16 mouse cellular contexts compared by ENCODE assay signal in genomic region chr2:127937079-127937478, GRCm38 (mm10).
DNase-seq lines count a peak whose midpoint lies in the region; ATAC-seq and TF ChIP-seq lines count a peak whose summit lies in the region.
"Had no signal": no experiment of that assay in that cellular context is flagged by ENCODE, and none has a peak within 500 bp of the region (broad histone marks: within the 10 kb centered on the region; RNA-seq: fewer than 3 reads in every experiment).

No protein-coding gene starts in this region.

- no peak overlapping the region for H3K27ac ChIP-seq in lung, embryonic 14.5 days (ENCODE audit: low read depth)
- no peak overlapping the region for H3K27ac ChIP-seq in ES-E14 (ENCODE audit: insufficient read depth, low read depth, low read length, poor library complexity, severe bottlenecking)
- H3K27ac ChIP-seq: forebrain, embryonic 12.5 days; limb, embryonic 15.5 days; neural tube, embryonic 13.5 days had no signal

- H3K9me3 ChIP-seq in lung, embryonic 14.5 days (ENCODE audit: low read depth, low read length): no peaks in the 10 kb centered on the region
- no peaks in the 10 kb centered on the region for H3K9me3 ChIP-seq in ES-E14 (ENCODE audit: control insufficient read depth, insufficient read depth, low read depth, low read length)
- H3K9me3 ChIP-seq: forebrain, embryonic 12.5 days; limb, embryonic 15.5 days; neural tube, embryonic 13.5 days had no signal

- no peak overlapping the region for H3K4me2 ChIP-seq in lung, embryonic 14.5 days
- H3K4me2 ChIP-seq: forebrain, embryonic 12.5 days; limb, embryonic 15.5 days; neural tube, embryonic 13.5 days had no signal

- H3K4me3 ChIP-seq in lung, embryonic 14.5 days (ENCODE audit: low read depth, low read length): no peak overlapping the region
- no peak overlapping the region for H3K4me3 ChIP-seq in ES-E14 (ENCODE audit: insufficient read depth in 1 of 2, low read depth in 1 of 2, low read length in 2 of 2, poor library complexity in 1 of 2, severe bottlenecking in 1 of 2)
- H3K4me3 ChIP-seq: forebrain, embryonic 12.5 days; limb, embryonic 15.5 days; neural tube, embryonic 13.5 days had no signal

- intact Hi-C loops in heart, postnatal 14 days (cut with DNase I): no loop called here

- 79% methylated on average over 3 of the region's 3 CpGs for WGBS in lung, embryonic 14.5 days

- H3K9ac ChIP-seq in lung, embryonic 14.5 days: no peak overlapping the region
- no peak overlapping the region for H3K9ac ChIP-seq in ES-E14 (ENCODE audit: insufficient read depth, low read depth, low read length, poor library complexity, severe bottlenecking)
- H3K9ac ChIP-seq: forebrain, embryonic 12.5 days; limb, embryonic 15.5 days; neural tube, embryonic 13.5 days had no signal

- no peaks in the 10 kb centered on the region for H3K36me3 ChIP-seq in lung, embryonic 14.5 days (ENCODE audit: insufficient read depth)
- no peaks in the 10 kb centered on the region for H3K36me3 ChIP-seq in ES-E14 (ENCODE audit: control insufficient read depth, insufficient read depth, low read length, poor library complexity, severe bottlenecking)
- H3K36me3 ChIP-seq: forebrain, embryonic 12.5 days; limb, embryonic 15.5 days; neural tube, embryonic 13.5 days had no signal

- peak; percentile 44 for TF ChIP-seq CTCF in lung, embryonic 14.5 days (IDR thresholded peaks at IDR 0.05; ENCODE audit: low read depth)

- H3K27me3 ChIP-seq in lung, embryonic 14.5 days (ENCODE audit: insufficient read depth, low read length): no peaks in the 10 kb centered on the region
- H3K27me3 ChIP-seq: forebrain, embryonic 12.5 days; limb, embryonic 15.5 days; neural tube, embryonic 13.5 days had no signal

- in situ Hi-C loops in ES-E14 (cut with MboI; ENCODE audit: low sequenced_read_pairs in 2 of 2, unreplicated experiment in 2 of 2): no loop called here

- ATAC-seq in lung, embryonic 14.5 days (ENCODE audit: insufficient read depth): no peak
- ATAC-seq in megakaryocyte, adult 5-6 weeks (ENCODE audit: poor library complexity, severe bottlenecking): 0 out of 2 replicates have a peak, but pooled peaks have one; percentile 47

- DNase-seq in heart, adult 11 months: peak; percentile 57
- DNase-seq in heart, postnatal 14 days: no peak
- DNase-seq in lung, embryonic 14.5 days: no peak
- DNase-seq in lung, postnatal 25 days (ENCODE audit: low spot score): no peak
- peak; percentile 16 for DNase-seq in ES-E14 (ENCODE audit: low read depth, low spot score)
- DNase-seq in cerebellum, postnatal 25 days: no peak
- no peak for DNase-seq in MN1 (ENCODE audit: low spot score)
- DNase-seq: cerebellum, adult 11 months; gastrocnemius, postnatal 36 days; heart, postnatal 10 days; kidney, adult 8-10 months; right cerebral cortex, postnatal 25 days had no signal

- no peaks in the 10 kb centered on the region for H3K4me1 ChIP-seq in lung, embryonic 14.5 days (ENCODE audit: insufficient read depth)
- no peaks in the 10 kb centered on the region for H3K4me1 ChIP-seq in ES-E14 (ENCODE audit: control insufficient read depth in 2 of 2, insufficient read depth in 2 of 2, low read length in 2 of 2, poor library complexity in 1 of 2)
- H3K4me1 ChIP-seq: forebrain, embryonic 12.5 days; limb, embryonic 15.5 days; neural tube, embryonic 13.5 days had no signal

TF ChIP-seq in ES-E14, 5 proteins besides CTCF, POLR2A, EP300 and RAD21:
- TF ChIP-seq MAFK (IDR thresholded peaks at IDR 0.05; ENCODE audit: insufficient read depth, low read depth, low read length): no peak
- TF ChIP-seq HCFC1 (IDR thresholded peaks at IDR 0.05; ENCODE audit: borderline replicate concordance, insufficient read depth, low read length): no peak
- TF ChIP-seq ZC3H11A (IDR thresholded peaks at IDR 0.05; ENCODE audit: borderline replicate concordance, low read depth, low read length): no peak
- no peak for TF ChIP-seq ZNF384 (IDR thresholded peaks at IDR 0.05; ENCODE audit: low read depth, low read length)
- TF ChIP-seq CHD2 (IDR thresholded peaks at IDR 0.05; ENCODE audit: low read depth, low read length): no peak
TF ChIP-seq in ES-E14: peak in this region for 0.

Comparison
In these comparisons a context has a peak if more than half of its experiments do, and no peak if none do; other contexts are left out.
1. DNase-seq: peak in heart, adult 11 months (single experiment) and ES-E14 (single experiment); none in heart, postnatal 14 days (0 of 2), lung, embryonic 14.5 days (single experiment), lung, postnatal 25 days (single experiment), cerebellum, postnatal 25 days (0 of 2) and MN1 (single experiment).